Mouse (Mus musculus): ENCODE data around the gene Gm45140. TPM values are rescaled to one million over a fixed set of nuclear protein-coding genes. Genes with fewer than 3 reads are reported as not detected.

Gene Gm45140
- polyA plus RNA-seq (2014; fragmentation: Illumina TruSeq; extraction: RNeasy Lipid Tissue Mini Kit (QIAGEN cat#74804); ENCODE audit: low read depth, low replicate concordance) = not detected

DNA sequence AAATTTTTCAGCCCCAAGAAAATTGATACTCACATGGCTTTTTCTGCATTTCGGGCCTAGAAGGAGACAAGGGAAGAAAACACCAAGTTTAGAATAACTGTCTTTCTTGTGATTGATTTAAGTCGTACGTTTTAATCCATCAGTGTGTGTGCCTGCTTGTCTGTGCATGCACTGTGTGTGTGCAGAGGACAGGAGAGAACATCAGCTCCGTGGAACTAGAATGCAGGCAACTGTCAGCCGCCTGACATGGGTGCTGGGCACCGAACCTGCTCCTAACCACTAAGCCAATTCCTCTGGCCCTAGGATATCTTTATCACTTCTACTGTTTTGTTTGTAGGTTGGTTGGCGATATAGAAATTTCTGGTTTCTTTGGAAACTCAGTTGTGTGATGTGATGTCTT is at the start of gene Gm45140:
TSS of gene Gm45140 (minus strand) at position 101 of the 400 bp plus-strand sequence.

DNA sequence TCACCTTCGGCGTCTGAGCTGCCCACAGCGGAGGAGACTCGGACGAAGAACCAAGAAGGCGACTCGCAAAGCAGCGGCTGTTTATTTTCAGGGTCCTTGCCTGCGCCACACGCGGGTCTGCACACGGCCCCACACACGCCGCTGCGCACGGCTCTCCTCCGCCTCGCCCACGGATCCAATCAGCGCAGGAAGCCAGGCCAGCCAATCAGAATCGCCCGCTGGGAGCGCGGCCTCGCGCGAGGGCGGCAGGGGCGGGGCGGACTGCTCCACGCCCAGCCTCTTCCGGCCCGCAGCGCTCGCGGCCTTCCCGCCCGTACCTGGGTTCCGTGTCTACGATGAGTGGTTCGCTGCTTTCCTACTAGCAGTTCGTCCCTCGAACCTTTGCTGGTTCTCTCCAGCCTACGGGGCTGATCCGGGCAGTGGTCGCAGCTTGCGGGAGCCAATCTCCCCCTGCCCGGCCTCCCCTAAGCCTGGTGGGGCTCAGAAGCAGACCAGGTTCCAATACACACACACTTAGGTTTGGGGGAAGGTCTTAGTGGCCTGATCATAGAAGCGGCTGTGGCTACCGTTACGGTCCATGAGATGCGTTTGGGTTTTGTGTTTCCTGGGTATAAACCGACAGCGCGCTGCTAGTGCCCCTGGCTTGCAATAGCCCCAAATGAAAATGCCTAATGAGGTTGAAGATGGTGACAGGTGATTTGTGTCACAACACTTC is 15.5 kb upstream of the Gm45140 start, which contains the start of gene Cnbp:
TSS of gene Cnbp (minus strand) at position 207 of the 715 bp plus-strand sequence.

DNA sequence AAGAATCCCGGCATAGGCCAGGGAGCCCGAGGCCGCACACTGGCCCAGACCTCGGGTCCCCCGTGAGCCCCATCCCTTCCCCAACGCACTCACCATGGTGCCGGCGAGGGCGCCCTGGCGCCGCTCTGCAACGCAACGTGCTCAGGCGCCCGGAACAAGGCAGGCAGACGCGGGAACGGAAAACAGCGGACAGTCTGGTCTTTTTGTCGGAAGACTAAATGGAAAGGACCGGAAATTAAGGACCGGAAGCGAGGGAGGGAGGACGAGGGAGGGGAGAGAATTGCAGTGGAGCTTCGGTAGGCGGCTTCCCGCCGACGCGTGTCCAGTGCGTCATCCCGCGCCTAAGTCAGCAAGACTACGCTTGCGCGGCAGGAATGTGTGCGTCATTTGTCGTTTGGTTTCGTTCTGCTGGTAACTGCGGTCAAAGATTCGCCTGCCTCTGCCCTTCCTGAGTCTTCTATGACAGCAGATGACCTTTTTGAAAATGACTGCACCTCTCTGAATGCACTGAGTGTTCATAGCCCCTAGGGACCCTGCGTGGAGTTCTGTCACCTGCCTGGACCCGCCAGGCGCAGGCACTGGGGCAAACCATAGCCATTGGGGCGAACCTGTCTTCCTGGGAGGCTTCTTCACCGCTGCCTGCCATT is 3.1 kb upstream of the Gm45140 start, which contains the start of gene Isy1:
TSS of gene Isy1 (minus strand) at position 248 of the 647 bp plus-strand sequence.

DNA sequence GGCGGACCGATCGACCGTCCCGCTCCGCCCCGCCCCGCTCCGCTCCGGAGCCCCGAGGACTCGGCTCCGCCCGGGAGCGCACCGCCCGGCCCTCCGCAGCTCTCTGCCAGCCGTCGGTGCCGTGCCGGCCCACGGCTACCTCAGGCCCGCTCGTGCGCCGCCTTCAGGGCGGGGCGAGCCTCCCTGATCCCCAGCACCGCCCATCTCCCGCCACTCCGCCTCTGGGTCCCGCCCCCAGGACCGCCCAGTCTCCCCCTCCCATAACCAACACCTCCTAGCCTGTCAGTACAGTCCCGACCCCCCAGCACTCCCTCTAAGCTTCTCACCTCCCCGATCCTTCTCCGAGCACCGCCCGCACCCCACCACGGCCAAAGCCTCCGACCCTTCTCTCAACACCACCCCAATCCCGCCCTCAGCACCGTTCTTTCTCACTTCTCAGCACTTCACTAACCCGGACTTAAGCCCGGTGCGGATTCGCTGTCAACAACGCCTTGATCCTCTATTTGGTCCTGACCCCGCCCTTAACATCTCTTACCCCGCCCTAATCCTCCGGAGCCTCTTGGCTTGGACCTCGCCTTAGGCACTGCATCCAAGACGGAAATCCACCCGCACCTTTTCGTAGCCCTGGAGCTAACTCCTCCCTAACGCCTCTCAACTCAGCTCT is 23.8 kb downstream of the Gm45140 start, which contains the start of gene Rab43:
TSS of gene Rab43 (minus strand) at position 490 of the 664 bp plus-strand sequence.

DNA sequence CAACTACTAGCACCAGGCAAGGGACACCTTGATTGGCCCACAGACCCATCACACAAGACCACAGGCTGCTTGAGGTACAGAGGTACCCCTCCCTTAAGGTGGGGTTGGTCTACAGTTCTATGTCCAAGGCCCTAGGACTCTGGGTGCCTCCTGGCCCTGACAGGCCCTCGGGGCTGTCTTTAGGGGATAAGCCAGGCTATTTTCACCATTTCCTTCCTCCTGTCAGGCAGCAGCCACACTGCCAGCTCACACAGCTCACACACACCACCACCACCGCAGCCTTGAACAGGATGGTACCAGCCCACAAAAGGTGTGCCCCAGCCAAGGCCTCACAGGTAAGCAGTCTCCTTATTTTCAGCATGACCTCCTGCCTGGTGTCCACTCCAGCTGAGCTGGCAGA is 57.8 kb downstream of the Gm45140 start, which contains the start of gene Gp9:
TSS of gene Gp9 (plus strand) at position 231 of the 400 bp plus-strand sequence.

Other genes with a start within 250 kb of the Gm45140 start
- 6.1 TPM for gene Prokr1, start 245.1 kb downstream of the Gm45140 start, polyA plus RNA-seq (2014; fragmentation: Illumina TruSeq; extraction: RNeasy Lipid Tissue Mini Kit (QIAGEN cat#74804); ENCODE audit: low read depth, low replicate concordance)
- 7.8 TPM for gene Aplf, start 163.6 kb downstream of the Gm45140 start, polyA plus RNA-seq (2014; fragmentation: Illumina TruSeq; extraction: RNeasy Lipid Tissue Mini Kit (QIAGEN cat#74804); ENCODE audit: low read depth, low replicate concordance)
- gene Efcc1, start 104.9 kb downstream of the Gm45140 start, polyA plus RNA-seq (2014; fragmentation: Illumina TruSeq; extraction: RNeasy Lipid Tissue Mini Kit (QIAGEN cat#74804); ENCODE audit: low read depth, low replicate concordance) = 4.5 TPM
- gene Gp9, start 57.7 kb downstream of the Gm45140 start, polyA plus RNA-seq (2014; fragmentation: Illumina TruSeq; extraction: RNeasy Lipid Tissue Mini Kit (QIAGEN cat#74804); ENCODE audit: low read depth, low replicate concordance) = 1.5 TPM
- 31.3 TPM for gene Rab43, start 23.6 kb downstream of the Gm45140 start, polyA plus RNA-seq (2014; fragmentation: Illumina TruSeq; extraction: RNeasy Lipid Tissue Mini Kit (QIAGEN cat#74804); ENCODE audit: low read depth, low replicate concordance)
- gene Isy1, start 3.0 kb upstream of the Gm45140 start, polyA plus RNA-seq (2014; fragmentation: Illumina TruSeq; extraction: RNeasy Lipid Tissue Mini Kit (QIAGEN cat#74804); ENCODE audit: low read depth, low replicate concordance) = 25.6 TPM
- 298 TPM for gene Cnbp, start 15.3 kb upstream of the Gm45140 start, polyA plus RNA-seq (2014; fragmentation: Illumina TruSeq; extraction: RNeasy Lipid Tissue Mini Kit (QIAGEN cat#74804); ENCODE audit: low read depth, low replicate concordance)
- gene Copg1, start 52.0 kb upstream of the Gm45140 start, polyA plus RNA-seq (2014; fragmentation: Illumina TruSeq; extraction: RNeasy Lipid Tissue Mini Kit (QIAGEN cat#74804); ENCODE audit: low read depth, low replicate concordance) = 95.9 TPM
- 29.7 TPM for gene Hmces, start 78.1 kb upstream of the Gm45140 start, polyA plus RNA-seq (2014; fragmentation: Illumina TruSeq; extraction: RNeasy Lipid Tissue Mini Kit (QIAGEN cat#74804); ENCODE audit: low read depth, low replicate concordance)
- gene H1fx, start 145.8 kb upstream of the Gm45140 start, polyA plus RNA-seq (2014; fragmentation: Illumina TruSeq; extraction: RNeasy Lipid Tissue Mini Kit (QIAGEN cat#74804); ENCODE audit: low read depth, low replicate concordance) = 7.9 TPM
- 258 TPM for gene Rab7, start 209.5 kb upstream of the Gm45140 start, polyA plus RNA-seq (2014; fragmentation: Illumina TruSeq; extraction: RNeasy Lipid Tissue Mini Kit (QIAGEN cat#74804); ENCODE audit: low read depth, low replicate concordance)
- gene Rpn1, start 248.7 kb upstream of the Gm45140 start, polyA plus RNA-seq (2014; fragmentation: Illumina TruSeq; extraction: RNeasy Lipid Tissue Mini Kit (QIAGEN cat#74804); ENCODE audit: low read depth, low replicate concordance) = 210 TPM